In the genomic region with DNA sequence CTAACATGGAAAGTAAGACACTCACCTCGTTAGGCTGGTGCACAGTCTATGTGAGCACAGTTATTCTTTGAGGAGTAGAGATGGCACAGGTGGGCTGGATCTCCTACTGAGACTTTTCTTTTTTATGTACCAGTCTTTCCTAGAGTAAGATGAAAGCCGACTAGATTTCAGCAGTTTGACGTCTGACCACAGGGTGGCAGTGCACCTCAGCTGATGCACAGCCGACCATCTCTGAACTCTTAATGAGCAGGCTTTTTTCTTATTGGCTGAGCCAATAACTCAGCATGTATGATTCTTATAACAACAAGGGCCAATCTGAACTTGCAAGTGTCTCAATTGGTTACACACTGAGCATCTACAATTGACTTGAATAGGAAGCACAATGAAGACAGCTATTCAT, we compare ENCODE assay signal across 10 mouse cellular contexts.
A peak's percentile ranks its signal among the peaks of the same experiment; 100 is the strongest.
DNase-seq lines count a peak whose midpoint lies in the region; ATAC-seq and TF ChIP-seq lines count a peak whose summit lies in the region.
"Had no signal": no experiment of that assay in that cellular context is flagged by ENCODE, and none has a peak within 500 bp of the region (broad histone marks: within the 10 kb centered on the region; RNA-seq: fewer than 3 reads in every experiment).

No protein-coding gene starts in this region.

- 35% methylated on average over 4 of the region's 4 CpGs for WGBS in hindbrain, postnatal 0 days
- WGBS in hindbrain, embryonic 13.5 days: 39% methylated on average over 4 of the region's 4 CpGs
- WGBS in spleen, adult 2 months: 12% methylated on average over 4 of the region's 4 CpGs
- 33% methylated on average over 4 of the region's 4 CpGs for WGBS in forebrain, embryonic 14.5 days

- no peak overlapping the region for H3K4me2 ChIP-seq in hindbrain, postnatal 0 days (ENCODE audit: low read depth, low read length)
- no peak overlapping the region for H3K4me2 ChIP-seq in hindbrain, embryonic 13.5 days
- H3K4me2 ChIP-seq in forebrain, embryonic 14.5 days (ENCODE audit: low read length): no peak overlapping the region
- H3K4me2 ChIP-seq: hindbrain, embryonic 14.5 days had no signal

- no peaks in the 10 kb centered on the region for H3K36me3 ChIP-seq in hindbrain, postnatal 0 days (ENCODE audit: insufficient read depth, low read length)
- no peaks in the 10 kb centered on the region for H3K36me3 ChIP-seq in hindbrain, embryonic 13.5 days
- H3K36me3 ChIP-seq in spleen, adult 2 months (ENCODE audit: control insufficient read depth, insufficient read depth, low read length): no peaks in the 10 kb centered on the region
- no peaks in the 10 kb centered on the region for H3K36me3 ChIP-seq in forebrain, embryonic 14.5 days (ENCODE audit: control insufficient read depth, insufficient read depth, low read length)

- no peaks in the 10 kb centered on the region for H3K27me3 ChIP-seq in hindbrain, postnatal 0 days (ENCODE audit: insufficient read depth, low read length)
- H3K27me3 ChIP-seq in hindbrain, embryonic 13.5 days: no peaks in the 10 kb centered on the region
- H3K27me3 ChIP-seq in spleen, adult 2 months (ENCODE audit: control insufficient read depth, insufficient read depth, low read length): no peaks in the 10 kb centered on the region
- no peaks in the 10 kb centered on the region for H3K27me3 ChIP-seq in forebrain, embryonic 14.5 days (replicated peaks; ENCODE audit: control insufficient read depth, insufficient read depth, low read length)
- H3K27me3 ChIP-seq: megakaryocyte, embryonic 14.5 days had no signal

- H3K27ac ChIP-seq in hindbrain, postnatal 0 days: no peak overlapping the region
- no peak overlapping the region for H3K27ac ChIP-seq in hindbrain, embryonic 13.5 days
- no peak overlapping the region for H3K27ac ChIP-seq in spleen, adult 2 months (ENCODE audit: insufficient read depth, low read length)
- H3K27ac ChIP-seq in forebrain, embryonic 14.5 days (ENCODE audit: low read depth, low read length): no peak overlapping the region
- no peak overlapping the region for H3K27ac ChIP-seq in gastrocnemius, adult 2 months
- H3K27ac ChIP-seq: hindbrain, embryonic 14.5 days had no signal

- H3K9me3 ChIP-seq in hindbrain, postnatal 0 days (ENCODE audit: low read length): no peaks in the 10 kb centered on the region; the same call in 1 of the 2 replicates
- no peaks in the 10 kb centered on the region for H3K9me3 ChIP-seq in hindbrain, embryonic 13.5 days
- H3K9me3 ChIP-seq in forebrain, embryonic 14.5 days (replicated peaks; ENCODE audit: control insufficient read depth, low read length): 0 out of 2 replicates have a peak, but pooled peaks cover 2% of the 10 kb centered on the region
- H3K9me3 ChIP-seq: megakaryocyte, embryonic 14.5 days had no signal

- no peak for ATAC-seq in hindbrain, postnatal 0 days
- ATAC-seq in hindbrain, embryonic 13.5 days (ENCODE audit: low FRiP score): no peak
- peak; percentile 46 for ATAC-seq in granulocyte monocyte progenitor cell, adult 5-6 weeks (replicated peaks; ENCODE audit: poor library complexity, severe bottlenecking)
- no peak for ATAC-seq in forebrain, embryonic 14.5 days

- no peak for DNase-seq in hindbrain, postnatal 0 days (ENCODE audit: low spot score)
- DNase-seq in spleen, adult 2 months (ENCODE audit: low read depth in 1 of 2, low spot score in 2 of 2): peak in 1 of 2 experiments; percentile 1
- no peak for DNase-seq in spleen, adult 12 weeks (ENCODE audit: low spot score)
- no peak for DNase-seq in forebrain, embryonic 14.5 days (ENCODE audit: low spot score)
- no peak for DNase-seq in gastrocnemius, adult 2 months
- DNase-seq in left cerebral cortex, postnatal 36 days (ENCODE audit: low spot score in 2 of 2): no peak

- H3K4me3 ChIP-seq in hindbrain, postnatal 0 days (ENCODE audit: low read length): no peak overlapping the region
- H3K4me3 ChIP-seq in hindbrain, embryonic 13.5 days: no peak overlapping the region
- H3K4me3 ChIP-seq in spleen, adult 2 months (ENCODE audit: extremely low read depth, insufficient read depth, insufficient read length): no peak overlapping the region
- H3K4me3 ChIP-seq in forebrain, embryonic 14.5 days (ENCODE audit: low read depth, low read length): no peak overlapping the region
- no peak overlapping the region for H3K4me3 ChIP-seq in gastrocnemius, adult 2 months
- H3K4me3 ChIP-seq: megakaryocyte, embryonic 14.5 days had no signal

- no peak for TF ChIP-seq POLR2A in spleen, adult 2 months (IDR thresholded peaks at IDR 0.05; ENCODE audit: low read depth, low read length)

- intact Hi-C loops in gastrocnemius, adult 2 months (cut with DNase I): no loop called here
- intact Hi-C loops in left cerebral cortex, postnatal 36 days (cut with DNase I): no loop called here

- peak; percentile 32 for TF ChIP-seq CTCF in hindbrain, postnatal 0 days (IDR thresholded peaks at IDR 0.05; ENCODE audit: low read depth)
- TF ChIP-seq CTCF in spleen, adult 2 months (IDR thresholded peaks at IDR 0.05; ENCODE audit: extremely low read depth, insufficient read depth, insufficient read length, insufficient replicate concordance): peak; percentile 21; the same call in 1 of the 2 replicates
- no peak; the same call in 1 of the 2 replicates for TF ChIP-seq CTCF in gastrocnemius, adult 2 months (IDR thresholded peaks at IDR 0.05)

- no peaks in the 10 kb centered on the region for H3K4me1 ChIP-seq in hindbrain, postnatal 0 days (ENCODE audit: insufficient read depth, low read length)
- no peaks in the 10 kb centered on the region for H3K4me1 ChIP-seq in hindbrain, embryonic 13.5 days (replicated peaks)
- no peaks in the 10 kb centered on the region for H3K4me1 ChIP-seq in spleen, adult 2 months (ENCODE audit: control insufficient read depth, insufficient read depth, insufficient read length)
- H3K4me1 ChIP-seq in forebrain, embryonic 14.5 days (ENCODE audit: control insufficient read depth, insufficient read depth, low read length): no peaks in the 10 kb centered on the region
- H3K4me1 ChIP-seq: megakaryocyte, embryonic 14.5 days had no signal

- no peak overlapping the region for H3K9ac ChIP-seq in hindbrain, postnatal 0 days (replicated peaks; ENCODE audit: low read length)
- H3K9ac ChIP-seq in hindbrain, embryonic 13.5 days: no peak overlapping the region
- no peak overlapping the region for H3K9ac ChIP-seq in forebrain, embryonic 14.5 days (ENCODE audit: low read length)
- H3K9ac ChIP-seq: hindbrain, embryonic 14.5 days had no signal
